Mouse (Mus musculus) CH12.LX (cell line): ENCODE data around the gene Taf8. TPM values are rescaled to one million over a fixed set of nuclear protein-coding genes. Genes with fewer than 3 reads are reported as not detected.

ENCODE experiments used
- DNase-seq: peaks from one replicate; pipeline ENCODE4 v3.0.0-alpha.2; 2013; ENCODE audit errors: extremely low read depth
- H3K27ac ChIP-seq: 2 replicates; pipeline ENCODE4 v1.5.1; 2012; ENCODE audit warnings: low read depth, mild to moderate bottlenecking, control low read depth, moderate library complexity; ENCODE audit not compliant: insufficient read depth
- H3K27me3 ChIP-seq: replicated peaks from 2 replicates; pipeline ENCODE3; 2012; ENCODE audit warnings: inconsistent platforms
- H3K36me3 ChIP-seq, 2 experiments: replicated peaks in 1 of 2; 2 replicates each; pipeline versions ENCODE3 to v1.6.1; 2012; ENCODE audit warnings: inconsistent platforms in 1 of 2, low read length in 1 of 2, mild to moderate bottlenecking in 1 of 2, mixed read lengths in 1 of 2, moderate library complexity in 1 of 2; ENCODE audit not compliant: control insufficient read depth in 1 of 2, insufficient read depth in 1 of 2
- H3K4me1 ChIP-seq, 2 experiments: 2 replicates each; pipeline ENCODE4 v1.6.1; 2012; ENCODE audit warnings: inconsistent platforms in 1 of 2, moderate library complexity in 1 of 2; ENCODE audit not compliant: insufficient read depth in 2 of 2, control insufficient read depth in 1 of 2
- H3K4me2 ChIP-seq: 2 replicates; pipeline ENCODE4 v1.6.1; 2012; ENCODE audit warnings: low read depth, mild to moderate bottlenecking, control low read depth; ENCODE audit not compliant: poor library complexity, insufficient read depth, severe bottlenecking
- H3K4me3 ChIP-seq, 3 experiments: fragments of 150-350 bp in 1 of 3; sonication (generic) in 1 of 3; replicated peaks in 1 of 3; 2 replicates each; pipeline versions ENCODE3 to v1.5.1; 2011 to 2012; ENCODE audit warnings: low read depth in 2 of 3, low read length in 2 of 3, mild to moderate bottlenecking in 2 of 3, moderate library complexity in 2 of 3, control low read depth in 1 of 3, improper control_type of control experiment in 1 of 3, inconsistent platforms in 1 of 3, mixed read lengths in 1 of 3; ENCODE audit not compliant: poor library complexity in 1 of 3
- H3K79me2 ChIP-seq: replicated peaks from 2 replicates; pipeline ENCODE4 v1.6.1; 2012; ENCODE audit warnings: mild to moderate bottlenecking, moderate library complexity; ENCODE audit not compliant: control insufficient read depth, poor library complexity, insufficient read depth, severe bottlenecking; ENCODE audit errors: extremely low read depth
- H3K9ac ChIP-seq: 2 replicates; pipeline ENCODE4 v1.6.1; 2012; ENCODE audit warnings: low read depth, mild to moderate bottlenecking, control low read depth, moderate library complexity; ENCODE audit not compliant: insufficient read depth
- H3K9me3 ChIP-seq: replicated peaks from 2 replicates; pipeline ENCODE3; 2012; ENCODE audit warnings: low read length, inconsistent platforms, mixed read lengths
- BHLHE40 ChIP-seq: IDR thresholded peaks from 2 replicates; pipeline ENCODE4 v1.6.1; 2011; ENCODE audit warnings: mild to moderate bottlenecking, low read depth, low read length, improper control_type of control experiment
- CHD1 ChIP-seq: IDR thresholded peaks from 2 replicates; pipeline ENCODE4 v1.6.1; 2012; ENCODE audit warnings: low read depth, low read length, improper control_type of control experiment, inconsistent platforms
- E2F4 ChIP-seq: IDR thresholded peaks from 2 replicates; pipeline ENCODE4 v1.6.1; 2011; ENCODE audit warnings: low read depth, low read length, improper control_type of control experiment; ENCODE audit not compliant: insufficient replicate concordance
- EP300 ChIP-seq: IDR thresholded peaks from 2 replicates; pipeline ENCODE4 v1.6.1; 2011; ENCODE audit warnings: low read length, improper control_type of control experiment
- ETS1 ChIP-seq: conservative IDR thresholded peaks from 2 replicates; pipeline ENCODE4 v1.6.1; 2012; ENCODE audit warnings: low read depth, mild to moderate bottlenecking, inconsistent platforms, low read length, improper control_type of control experiment, moderate library complexity
- HCFC1 ChIP-seq: IDR thresholded peaks from 2 replicates; pipeline ENCODE4 v1.6.1; 2012; ENCODE audit warnings: low read depth, mild to moderate bottlenecking, inconsistent platforms, low read length, improper control_type of control experiment
- IRF4 ChIP-seq: IDR thresholded peaks from 2 replicates; pipeline ENCODE4 v1.6.1; 2014; ENCODE audit warnings: low read depth, mild to moderate bottlenecking, inconsistent platforms, low read length, improper control_type of control experiment
- JUN ChIP-seq: IDR thresholded peaks from 2 replicates; pipeline ENCODE4 v1.6.1; 2011; ENCODE audit warnings: low read depth, mild to moderate bottlenecking, low read length, improper control_type of control experiment, moderate library complexity; ENCODE audit not compliant: insufficient read depth
- MEF2A ChIP-seq: IDR thresholded peaks from 2 replicates; pipeline ENCODE4 v1.6.1; 2014; ENCODE audit warnings: low read depth, mild to moderate bottlenecking, inconsistent platforms, low read length, improper control_type of control experiment, borderline replicate concordance
- POLR2A ChIP-seq: IDR thresholded peaks from 2 replicates; pipeline ENCODE4 v1.6.1; 2011; ENCODE audit warnings: low read depth, mild to moderate bottlenecking, improper control_type of control experiment, low read length
- RCOR1 ChIP-seq: conservative IDR thresholded peaks from 2 replicates; pipeline ENCODE4 v1.6.1; 2012; ENCODE audit warnings: low read depth, mild to moderate bottlenecking, inconsistent platforms, low read length, improper control_type of control experiment
- SIN3A ChIP-seq: IDR thresholded peaks from 2 replicates; pipeline ENCODE4 v1.6.1; 2012; ENCODE audit warnings: low read length, improper control_type of control experiment, inconsistent platforms
- SMC3 ChIP-seq: IDR thresholded peaks from 2 replicates; pipeline ENCODE4 v1.6.1; 2011; ENCODE audit warnings: low read depth, low read length, improper control_type of control experiment
- TCF12 ChIP-seq: IDR thresholded peaks from 2 replicates; pipeline ENCODE4 v1.6.1; 2014; ENCODE audit warnings: low read depth, mild to moderate bottlenecking, inconsistent platforms, low read length, improper control_type of control experiment
- UBTF ChIP-seq: IDR thresholded peaks from 2 replicates; pipeline ENCODE4 v1.6.1; 2012; ENCODE audit warnings: low read depth, mild to moderate bottlenecking, inconsistent platforms, low read length, improper control_type of control experiment, moderate library complexity
- USF1 ChIP-seq: IDR thresholded peaks from 2 replicates; pipeline ENCODE4 v1.6.1; 2014; ENCODE audit warnings: low read depth, mild to moderate bottlenecking, inconsistent platforms, low read length, improper control_type of control experiment
- ZC3H11A ChIP-seq: IDR thresholded peaks from 2 replicates; pipeline ENCODE4 v1.6.1; 2012; ENCODE audit warnings: low read depth, mild to moderate bottlenecking, inconsistent platforms, low read length, improper control_type of control experiment
- ZMIZ1 ChIP-seq: IDR thresholded peaks from 2 replicates; pipeline ENCODE4 v1.6.1; 2012; ENCODE audit warnings: low read depth, mild to moderate bottlenecking, inconsistent platforms, low read length, improper control_type of control experiment
- ZNF384 ChIP-seq: IDR thresholded peaks from 2 replicates; pipeline ENCODE4 v1.6.1; 2012; ENCODE audit warnings: low read depth, low read length, improper control_type of control experiment, inconsistent platforms
- dilution Hi-C: fragments of 300-500 bp; cut with MboI; formaldehyde crosslinking; loops from 2 replicates; pipeline ENCODE4 v1.14.3; 2020; ENCODE audit warnings: low sequenced_read_pairs; ENCODE audit not compliant: extremely low pct_unique_long_range_greater_than_20kb, extremely low pct_ligation_motif_present
- in situ Hi-C: fragments of 300-500 bp; cut with MboI; formaldehyde crosslinking; loops from 3 replicates; pipeline ENCODE4 v1.14.3; 2019; ENCODE audit warnings: low sequenced_read_pairs, low pct_ligation_motif_present, low pct_unique_long_range_greater_than_20kb, mixed read lengths
- polyA plus RNA-seq: library from polyadenylated mRNA; unstranded; fragments of >175 nt; gene quantifications from 2 replicates; pipeline ENCODE4 v1.2.1, GENCODE M21; 2012; ENCODE audit warnings: low read depth; ENCODE audit not compliant: insufficient read length
- total RNA-seq, 2 experiments: library from RNA; depleted of rRNA; stranded (reverse); fragments of 300-350 nt in 1 of 2; fragments of >200 nt in 1 of 2; gene quantifications; 2 replicates each; pipeline ENCODE4 v1.2.3; 2012 to 2014

Gene Taf8
- total and polyA plus RNA-seq, 3 experiments = 16.9 to 18.0 (median 17.0) TPM

GRCm38 (mm10) chr17:47464248-47464965, 37.7 kb downstream of the Taf8 start:
- Histone ChIP-seq H3K79me2 (no peaks in the 10 kb centered on the region), H3K9me3 (no peaks in the 10 kb centered on the region), H3K9ac (no peak overlapping the region), H3K4me1 (peaks cover 14 to 46% of the 10 kb centered on the region in 2 experiments), H3K36me3 (no peaks in the 10 kb centered on the region), H3K27me3 (peaks cover 12% of the 10 kb centered on the region), H3K27ac (no peak overlapping the region), H3K4me2 (no peak overlapping the region), H3K4me3 (no peak overlapping the region)
- no peak for TF ChIP-seq POLR2A
- DNase-seq = no peak
- in situ Hi-C loops = no loop called here
- dilution Hi-C loops = no loop called here

DNA sequence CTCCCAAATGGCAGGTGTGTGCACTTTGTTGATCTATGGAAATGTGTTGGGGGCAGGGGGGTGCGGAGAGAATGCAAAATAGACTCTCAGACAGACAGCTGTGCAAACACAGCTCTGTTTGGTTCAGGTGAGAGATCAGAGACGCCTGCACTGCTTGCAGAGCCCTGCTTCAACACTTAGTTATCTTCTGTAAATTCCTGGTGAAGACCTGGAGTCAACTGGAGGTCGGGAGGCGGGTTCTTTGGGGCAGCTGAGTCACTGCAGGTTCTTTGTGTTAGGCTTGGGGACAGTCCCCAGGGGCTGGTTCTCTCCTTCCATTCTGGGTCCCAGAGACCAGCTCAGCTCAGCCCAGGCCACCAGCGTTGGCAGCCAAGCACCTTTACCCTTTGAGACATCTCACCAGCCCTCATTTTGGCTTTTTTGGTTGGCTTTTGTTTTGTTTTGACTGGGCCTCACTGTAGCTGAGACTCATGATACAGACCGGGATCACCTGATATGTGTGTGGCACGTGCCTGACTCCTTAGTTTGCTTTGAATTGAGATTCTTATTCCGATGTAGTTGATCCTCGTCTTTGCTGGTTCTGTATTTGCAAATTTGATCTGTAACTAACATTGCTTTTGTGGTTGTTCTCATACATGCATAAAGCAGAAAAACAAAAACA, 39.2 kb downstream of the Taf8 start:
- peak; percentile 65 for DNase-seq
- dilution Hi-C loops (no loop called here), in situ Hi-C loops (no loop called here)
- Histone ChIP-seq H3K4me2 (peak overlapping the region; percentile 35; the same call in 1 of the 2 replicates), H3K9me3 (no peaks in the 10 kb centered on the region), H3K4me1 (peaks cover 14 to 49% of the 10 kb centered on the region in 2 experiments), H3K9ac (no peak overlapping the region), H3K36me3 (no peaks in the 10 kb centered on the region), H3K27ac (no peak overlapping the region)
- TF ChIP-seq IRF4 (peak; percentile 21; the same call in 1 of the 2 replicates), BHLHE40 (peak; percentile 89), ZNF384 (no peak), TCF12 (peak; percentile 42; the same call in 1 of the 2 replicates), E2F4 (no peak), JUN (no peak)
- TF ChIP-seq, all 38 proteins: peak for 3
- H3K4me3 ChIP-seq = no peak overlapping the region
- H3K27me3 ChIP-seq = peaks cover 12% of the 10 kb centered on the region
- H3K79me2 ChIP-seq = no peaks in the 10 kb centered on the region

- H3K4me3 ChIP-seq = no peak overlapping the region
- no peak for TF ChIP-seq USF1
- TF ChIP-seq ZMIZ1 = no peak
- no peak for TF ChIP-seq IRF4
- no peak for TF ChIP-seq ZC3H11A
- no peak for TF ChIP-seq EP300
- no peak for TF ChIP-seq MEF2A
- TF ChIP-seq SIN3A = no peak
- no peak for TF ChIP-seq SMC3
- no peak for TF ChIP-seq CHD1
- TF ChIP-seq HCFC1 = no peak
- no peak for TF ChIP-seq ZNF384
- TF ChIP-seq UBTF = no peak
- no peak for TF ChIP-seq ETS1
- no peak for TF ChIP-seq RCOR1
- no peaks in the 10 kb centered on the region for H3K79me2 ChIP-seq
- H3K4me2 ChIP-seq = no peak overlapping the region
- no peak overlapping the region for H3K27ac ChIP-seq
- DNase-seq = no peak
- dilution Hi-C loops (no loop called here), in situ Hi-C loops (no loop called here)
- H3K36me3 ChIP-seq = no peaks in the 10 kb centered on the region
- H3K4me1 ChIP-seq = peaks cover 14 to 49% of the 10 kb centered on the region in 2 experiments
- no peak overlapping the region for H3K9ac ChIP-seq
- peaks cover 7% of the 10 kb centered on the region for H3K27me3 ChIP-seq
- no peaks in the 10 kb centered on the region for H3K9me3 ChIP-seq
Measured at GRCm38 (mm10) chr17:47462209-47462608, 39.9 kb downstream of the Taf8 start.
